Mouse (Mus musculus) macrophage (primary cell): ENCODE data around the gene Draxin. TPM values are rescaled to one million over a fixed set of nuclear protein-coding genes. Genes with fewer than 3 reads are reported as not detected.

Experiments used
- H3K27ac ChIP-seq: fragments of 350-480 bp; formaldehyde crosslinking; 2 replicates; pipeline ENCODE4 v1.9.0; 2021
- H3K36me3 ChIP-seq: fragments of 350-480 bp; formaldehyde crosslinking; 2 replicates; pipeline ENCODE4 v1.9.0; 2021; ENCODE audit errors: inconsistent target
- H3K4me3 ChIP-seq: fragments of 350-480 bp; formaldehyde crosslinking; 2 replicates; pipeline ENCODE4 v1.9.0; 2021; ENCODE audit errors: inconsistent target
- H3K79me2 ChIP-seq: fragments of 350-480 bp; formaldehyde crosslinking; 2 replicates; pipeline ENCODE4 v1.9.0; 2021; ENCODE audit errors: inconsistent target
- WGBS: methylation state at CpG from one replicate; pipeline ENCODE4 v1.1.7; 2026; ENCODE audit warnings: inconsistent platforms; ENCODE audit not compliant: missing documents; 5-methylcytosine and 5-hydroxymethylcytosine counted together
- polyA plus RNA-seq: library from polyadenylated mRNA; stranded (reverse); fragments of 250-400 nt; gene quantifications from 3 replicates; pipeline ENCODE4 v1.2.4, GENCODE M21; 2018; ENCODE audit warnings: inconsistent platforms

The Draxin gene
- polyA plus RNA-seq, 1 experiment from 2014 or later: not detected

GRCm38 (mm10) chr4:148075259-148075658 lies 55.2 kb downstream of the Draxin start:
- H3K27ac ChIP-seq: no peak overlapping the region
- H3K4me3 ChIP-seq: peak overlapping the region; percentile 7; the same call in 1 of the 2 replicates
- H3K79me2 ChIP-seq: no peaks in the 10 kb centered on the region
- H3K36me3 ChIP-seq: peaks cover 10% of the 10 kb centered on the region; the same call in 1 of the 2 replicates
- 46% methylated on average over 21 of the region's 21 CpGs for WGBS

GRCm38 (mm10) chr4:148074521-148075189 lies 55.8 kb downstream of the Draxin start:
- WGBS: 50% methylated on average over 16 of the region's 17 CpGs
- Histone ChIP-seq H3K79me2 (no peaks in the 10 kb centered on the region), H3K27ac (no peak overlapping the region), H3K36me3 (peaks cover 4% of the 10 kb centered on the region; the same call in 1 of the 2 replicates), H3K4me3 (peak overlapping the region; percentile 7; the same call in 1 of the 2 replicates)

GRCm38 (mm10) chr4:148071508-148071907 lies 59.0 kb downstream of the Draxin start:
- Histone ChIP-seq H3K36me3 (no peaks in the 10 kb centered on the region), H3K4me3 (no peak overlapping the region), H3K27ac (no peak overlapping the region), H3K79me2 (no peaks in the 10 kb centered on the region)
- WGBS: 93% methylated on average over 5 of the region's 5 CpGs

- 59% methylated on average over 9 of the region's 9 CpGs for WGBS
- Histone ChIP-seq H3K27ac (no peak overlapping the region), H3K4me3 (no peak overlapping the region), H3K79me2 (no peaks in the 10 kb centered on the region), H3K36me3 (no peaks in the 10 kb centered on the region)
Measured at GRCm38 (mm10) chr4:148069602-148070218, 60.8 kb downstream of the Draxin start.

GRCm38 (mm10) chr4:148067346-148067745 lies 63.2 kb downstream of the Draxin start:
- Histone ChIP-seq H3K36me3 (no peaks in the 10 kb centered on the region), H3K79me2 (no peaks in the 10 kb centered on the region), H3K4me3 (no peak overlapping the region), H3K27ac (no peak overlapping the region)
- 92% methylated on average over 8 of the region's 8 CpGs for WGBS

- no peak overlapping the region for H3K4me3 ChIP-seq
- WGBS: 92% methylated on average over 8 of the region's 9 CpGs
- H3K79me2 ChIP-seq: no peaks in the 10 kb centered on the region
- no peak overlapping the region for H3K27ac ChIP-seq
- no peaks in the 10 kb centered on the region for H3K36me3 ChIP-seq
Measured at GRCm38 (mm10) chr4:148066401-148066744, 64.1 kb downstream of the Draxin start.

GRCm38 (mm10) chr4:148065702-148066400 lies 64.6 kb downstream of the Draxin start:
- Histone ChIP-seq H3K36me3 (no peaks in the 10 kb centered on the region), H3K27ac (no peak overlapping the region), H3K4me3 (no peak overlapping the region), H3K79me2 (no peaks in the 10 kb centered on the region)
- WGBS: 66% methylated on average over 6 of the region's 6 CpGs

- Histone ChIP-seq H3K4me3 (no peak overlapping the region), H3K36me3 (peaks cover 25% of the 10 kb centered on the region), H3K27ac (no peak overlapping the region), H3K79me2 (no peaks in the 10 kb centered on the region)
- WGBS: 93% methylated on average over 9 of the region's 9 CpGs
Measured at GRCm38 (mm10) chr4:148061086-148061480, 69.4 kb downstream of the Draxin start.

GRCm38 (mm10) chr4:148060120-148061085 lies 70.1 kb downstream of the Draxin start:
- H3K4me3 ChIP-seq: no peak overlapping the region
- no peak overlapping the region for H3K27ac ChIP-seq
- H3K36me3 ChIP-seq: peaks cover 32% of the 10 kb centered on the region
- 56% methylated on average over 13 of the region's 13 CpGs for WGBS
- H3K79me2 ChIP-seq: no peaks in the 10 kb centered on the region

GRCm38 (mm10) chr4:148058993-148059392 lies 71.5 kb downstream of the Draxin start:
- H3K4me3 ChIP-seq: no peak overlapping the region
- 95% methylated on average over 6 of the region's 6 CpGs for WGBS
- peaks cover 46% of the 10 kb centered on the region for H3K36me3 ChIP-seq
- no peaks in the 10 kb centered on the region for H3K79me2 ChIP-seq
- no peak overlapping the region for H3K27ac ChIP-seq

GRCm38 (mm10) chr4:148058218-148058819 lies 72.2 kb downstream of the Draxin start:
- WGBS: 96% methylated on average over 9 of the region's 9 CpGs
- Histone ChIP-seq H3K79me2 (no peaks in the 10 kb centered on the region), H3K36me3 (peaks cover 52% of the 10 kb centered on the region), H3K27ac (no peak overlapping the region), H3K4me3 (no peak overlapping the region)

- no peaks in the 10 kb centered on the region for H3K79me2 ChIP-seq
- H3K36me3 ChIP-seq: peaks cover 58% of the 10 kb centered on the region
- H3K4me3 ChIP-seq: no peak overlapping the region
- H3K27ac ChIP-seq: no peak overlapping the region
- WGBS: 76% methylated on average over 5 of the region's 5 CpGs
Measured at GRCm38 (mm10) chr4:148057661-148058209, 72.8 kb downstream of the Draxin start.

- no peak overlapping the region for H3K27ac ChIP-seq
- 92% methylated on average over 4 of the region's 4 CpGs for WGBS
- peaks cover 68% of the 10 kb centered on the region for H3K36me3 ChIP-seq
- H3K4me3 ChIP-seq: no peak overlapping the region
- no peaks in the 10 kb centered on the region; the same call in 1 of the 2 replicates for H3K79me2 ChIP-seq
Measured at GRCm38 (mm10) chr4:148056801-148057200, 73.7 kb downstream of the Draxin start.
